Mouse (Mus musculus) ES-Bruce4 (cell line): ENCODE measurements around the gene Ttn. TPM values are rescaled to one million over a fixed set of nuclear protein-coding genes. Genes with fewer than 3 reads are reported as not detected.

Experiments
- H3K27ac ChIP-seq: 2 replicates; pipeline ENCODE4 v1.5.1; 2012; ENCODE audit warnings: low read length, inconsistent platforms; ENCODE audit not compliant: insufficient read depth
- H3K27me3 ChIP-seq: 2 replicates; pipeline ENCODE4 v1.6.1; 2012; ENCODE audit warnings: mild to moderate bottlenecking, low read length, inconsistent platforms; ENCODE audit not compliant: control insufficient read depth, poor library complexity, insufficient read depth, severe bottlenecking
- H3K36me3 ChIP-seq: 2 replicates; pipeline ENCODE4 v1.6.1; 2012; ENCODE audit warnings: inconsistent platforms, mild to moderate bottlenecking, low read length, moderate library complexity; ENCODE audit not compliant: control insufficient read depth, poor library complexity, insufficient read depth, severe bottlenecking
- H3K4me1 ChIP-seq: one replicate; pipeline ENCODE4 v1.8.1; 2011; ENCODE audit warnings: low read length; ENCODE audit not compliant: control insufficient read depth, insufficient read depth
- H3K4me3 ChIP-seq: 2 replicates; pipeline ENCODE4 v1.5.1; 2011; ENCODE audit warnings: low read depth, mild to moderate bottlenecking, low read length
- H3K9ac ChIP-seq: 2 replicates; pipeline ENCODE4 v1.6.1; 2012; ENCODE audit warnings: low read depth, mild to moderate bottlenecking, inconsistent platforms; ENCODE audit not compliant: poor library complexity, severe bottlenecking
- H3K9me3 ChIP-seq: replicated peaks from 2 replicates; pipeline ENCODE4 v1.6.1; 2012; ENCODE audit warnings: mild to moderate bottlenecking, low read length, inconsistent platforms; ENCODE audit not compliant: control insufficient read depth, poor library complexity, insufficient read depth, severe bottlenecking
- CTCF ChIP-seq: IDR thresholded peaks from one replicate; pipeline ENCODE4 v1.8.1; 2011; ENCODE audit warnings: low read depth, low read length
- EP300 ChIP-seq: IDR thresholded peaks from 2 replicates; pipeline ENCODE4 v1.6.1; 2011; ENCODE audit warnings: low read depth, low read length; ENCODE audit not compliant: insufficient read depth
- POLR2A ChIP-seq: IDR thresholded peaks from one replicate; pipeline ENCODE4 v1.8.1; 2011; ENCODE audit warnings: low read length; ENCODE audit not compliant: insufficient read depth
- polyA plus RNA-seq: library from polyadenylated mRNA; stranded (reverse); fragments of >200 nt; gene quantifications from 2 replicates; pipeline ENCODE4 v1.2.4, GENCODE M21; 2011; ENCODE audit warnings: low read depth; ENCODE audit not compliant: missing spikeins, insufficient read depth, insufficient read length

The Ttn gene
- polyA plus RNA-seq, 1 experiment: 0.30 TPM

DNA sequence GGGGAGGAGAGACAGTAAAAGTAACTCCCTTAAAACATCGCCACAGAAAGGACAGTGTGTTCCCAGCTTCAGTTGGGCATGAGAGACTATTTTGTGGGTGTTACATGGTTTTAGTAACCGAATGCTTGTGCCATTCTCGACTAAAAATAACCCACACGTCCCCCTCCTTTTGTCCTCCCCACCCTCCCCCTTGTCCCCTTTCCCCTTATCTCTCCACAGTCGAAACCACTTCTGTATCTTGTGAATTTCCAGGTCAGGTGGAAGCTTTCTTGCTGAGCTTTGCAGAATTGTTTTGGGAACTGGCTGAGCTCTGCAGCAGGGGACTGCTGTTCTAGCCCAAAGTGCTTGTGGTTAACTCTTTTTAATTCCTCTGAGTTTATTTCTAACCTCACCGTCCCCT is 12.1 kb downstream of the Ttn start:
- no peak for TF ChIP-seq POLR2A
- no peak for TF ChIP-seq CTCF
- TF ChIP-seq EP300: no peak
- H3K4me1 ChIP-seq: no peaks in the 10 kb centered on the region
- H3K27me3 ChIP-seq: no peaks in the 10 kb centered on the region
- no peak overlapping the region for H3K27ac ChIP-seq
- no peak overlapping the region for H3K4me3 ChIP-seq
- H3K9me3 ChIP-seq: no peaks in the 10 kb centered on the region
- no peaks in the 10 kb centered on the region for H3K36me3 ChIP-seq
- no peak overlapping the region for H3K9ac ChIP-seq

DNA sequence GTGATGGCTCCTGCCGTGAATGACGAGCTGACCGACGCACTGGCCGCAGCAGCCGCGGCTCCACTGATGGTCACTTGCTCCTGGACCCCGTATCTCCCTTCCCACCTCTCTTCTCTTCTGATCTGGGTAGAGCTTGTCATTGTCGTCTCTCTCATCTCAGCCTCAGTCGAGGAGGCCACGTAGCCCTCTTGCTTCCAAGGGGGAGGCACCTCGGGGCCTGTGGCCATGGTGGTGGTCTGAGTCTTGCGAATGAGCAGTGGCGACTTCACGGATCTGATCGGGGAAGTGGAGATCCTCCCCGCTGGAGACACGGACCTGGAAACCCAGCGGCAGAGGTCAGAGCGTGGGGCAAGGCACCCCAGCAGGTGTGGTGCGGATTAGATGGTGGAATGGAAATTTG is 12.7 kb downstream of the Ttn start:
- Histone ChIP-seq H3K9me3 (no peaks in the 10 kb centered on the region), H3K27ac (no peak overlapping the region), H3K9ac (no peak overlapping the region), H3K4me1 (no peaks in the 10 kb centered on the region), H3K4me3 (no peak overlapping the region), H3K36me3 (no peaks in the 10 kb centered on the region), H3K27me3 (no peaks in the 10 kb centered on the region)
- TF ChIP-seq EP300: no peak
- TF ChIP-seq POLR2A: no peak
- TF ChIP-seq CTCF: no peak

DNA sequence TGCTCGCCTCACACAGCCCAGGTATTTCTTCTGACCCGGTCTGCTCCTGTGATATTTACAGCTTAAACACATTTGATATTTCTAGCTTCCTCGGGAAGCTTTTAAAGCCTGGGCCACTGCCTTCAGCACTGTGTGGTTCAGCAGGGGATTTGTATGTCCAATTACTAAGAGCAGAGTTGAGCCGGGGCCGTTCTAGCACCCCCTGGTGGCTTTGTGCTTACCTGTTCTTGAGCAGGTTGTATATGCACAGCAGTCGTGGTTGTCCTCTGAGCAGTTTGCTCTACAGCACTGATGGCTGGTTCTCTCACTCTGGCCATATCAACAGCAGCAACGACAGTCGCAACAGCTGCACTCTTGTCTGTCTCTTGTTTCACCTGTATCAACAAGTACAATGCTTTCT is 13.4 kb downstream of the Ttn start:
- Histone ChIP-seq H3K4me3 (no peak overlapping the region), H3K27me3 (no peaks in the 10 kb centered on the region), H3K9me3 (no peaks in the 10 kb centered on the region), H3K9ac (no peak overlapping the region), H3K36me3 (no peaks in the 10 kb centered on the region), H3K4me1 (no peaks in the 10 kb centered on the region), H3K27ac (no peak overlapping the region)
- TF ChIP-seq POLR2A: no peak
- TF ChIP-seq EP300: no peak
- TF ChIP-seq CTCF: peak; percentile 82

DNA sequence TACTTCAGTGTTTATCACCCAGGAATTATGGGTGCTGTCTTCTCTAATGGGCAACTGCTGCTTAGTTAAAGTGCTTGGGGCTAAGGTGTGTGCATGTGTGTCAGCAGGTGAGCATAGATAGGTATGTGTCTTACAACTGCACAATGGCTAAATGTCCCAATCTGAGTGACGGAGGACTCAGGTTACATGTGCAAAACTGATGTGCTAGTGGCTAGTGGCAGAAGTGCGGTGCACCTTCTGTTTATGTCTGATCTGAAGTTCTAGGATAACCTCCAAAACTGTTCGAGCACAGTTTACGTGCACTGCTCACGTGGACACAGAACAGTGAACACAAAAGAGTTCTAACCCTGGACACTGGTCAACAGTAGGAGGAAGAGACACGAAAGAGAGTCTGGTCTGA is 15.8 kb downstream of the Ttn start:
- Histone ChIP-seq H3K4me3 (no peak overlapping the region), H3K4me1 (no peaks in the 10 kb centered on the region), H3K27me3 (no peaks in the 10 kb centered on the region), H3K36me3 (no peaks in the 10 kb centered on the region), H3K27ac (no peak overlapping the region), H3K9me3 (no peaks in the 10 kb centered on the region), H3K9ac (no peak overlapping the region)
- no peak for TF ChIP-seq CTCF

DNA sequence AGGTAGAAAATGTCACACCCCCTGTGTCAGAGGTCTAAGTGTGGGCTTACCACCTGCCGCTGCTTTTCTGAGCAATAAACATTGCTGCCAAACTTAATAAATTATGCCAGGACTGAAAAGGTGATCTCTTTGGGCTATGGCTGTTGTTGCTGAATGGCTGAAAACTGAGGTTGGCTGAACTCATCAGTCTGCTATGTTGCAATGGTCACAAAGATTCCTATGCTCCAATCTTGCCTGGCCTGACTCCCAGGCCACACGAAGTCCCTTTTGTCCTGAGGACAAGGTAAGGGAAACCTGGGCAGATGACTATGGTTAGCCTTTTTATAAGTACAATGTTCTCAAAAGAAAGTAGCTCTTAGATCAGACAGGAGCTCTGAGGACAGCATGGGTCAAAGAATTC is 16.3 kb downstream of the Ttn start:
- no peaks in the 10 kb centered on the region for H3K36me3 ChIP-seq
- no peak overlapping the region for H3K9ac ChIP-seq
- no peaks in the 10 kb centered on the region for H3K4me1 ChIP-seq
- H3K4me3 ChIP-seq: no peak overlapping the region
- no peaks in the 10 kb centered on the region for H3K27me3 ChIP-seq
- no peaks in the 10 kb centered on the region for H3K9me3 ChIP-seq
- TF ChIP-seq CTCF (no peak), POLR2A (no peak), EP300 (no peak)
- H3K27ac ChIP-seq: no peak overlapping the region

DNA sequence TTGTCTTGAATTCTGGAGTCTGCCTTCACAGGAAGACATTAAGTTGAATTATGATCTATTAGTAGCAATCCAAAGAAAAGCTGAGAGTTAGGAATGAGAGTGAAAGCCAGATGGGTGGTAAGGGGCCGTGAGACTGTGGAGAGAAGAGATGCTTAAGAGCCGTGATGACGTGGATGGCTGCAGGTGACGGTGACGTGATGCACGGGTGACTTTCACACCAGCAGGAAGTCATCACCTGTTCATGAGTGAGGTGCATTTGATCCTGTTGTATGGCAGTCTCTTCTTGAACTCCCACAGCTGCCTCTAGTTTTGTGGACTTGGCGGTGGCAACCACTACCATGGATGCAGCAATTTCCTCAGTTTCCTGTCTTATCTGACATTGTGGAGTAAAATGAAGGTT is 16.8 kb downstream of the Ttn start:
- H3K9ac ChIP-seq: no peak overlapping the region
- TF ChIP-seq POLR2A (no peak), CTCF (no peak), EP300 (no peak)
- H3K4me1 ChIP-seq: no peaks in the 10 kb centered on the region
- H3K27ac ChIP-seq: no peak overlapping the region
- H3K36me3 ChIP-seq: no peaks in the 10 kb centered on the region
- H3K27me3 ChIP-seq: no peaks in the 10 kb centered on the region
- no peaks in the 10 kb centered on the region for H3K9me3 ChIP-seq
- no peak overlapping the region for H3K4me3 ChIP-seq

DNA sequence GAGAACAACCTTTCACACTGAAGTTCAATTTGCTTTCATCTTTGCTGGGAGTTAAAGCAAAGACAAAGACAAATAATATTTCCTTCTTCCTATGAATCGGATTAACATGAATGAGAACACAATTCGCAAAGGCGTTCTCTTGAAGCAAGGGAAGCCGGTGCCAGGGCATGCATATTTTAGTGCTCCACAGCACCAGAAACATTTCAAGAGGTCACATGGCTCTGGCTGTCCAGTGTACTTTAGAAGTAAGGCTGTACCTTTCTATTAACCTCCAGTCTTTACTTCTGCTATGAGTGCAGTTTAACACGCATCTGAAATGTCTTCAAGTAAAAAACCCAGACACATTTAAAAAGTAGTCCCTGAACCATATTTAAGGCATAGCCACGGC is 20.3 kb downstream of the Ttn start:
- Histone ChIP-seq H3K9ac (no peak overlapping the region), H3K9me3 (no peaks in the 10 kb centered on the region), H3K4me3 (no peak overlapping the region), H3K36me3 (no peaks in the 10 kb centered on the region), H3K4me1 (no peaks in the 10 kb centered on the region), H3K27me3 (no peaks in the 10 kb centered on the region), H3K27ac (no peak overlapping the region)
- TF ChIP-seq EP300: no peak
- TF ChIP-seq POLR2A: no peak
- TF ChIP-seq CTCF: no peak
